Mouse (Mus musculus) left cerebral cortex, postnatal 10 days (tissue): ENCODE data around the gene Apc2. TPM values are rescaled to one million over a fixed set of nuclear protein-coding genes. Genes with fewer than 3 reads are reported as not detected.
A peak's percentile ranks its signal among the peaks of the same experiment; 100 is the strongest.
"Not testable (repeated sequence)": the region's sequence is repeated elsewhere in the genome, so short reads cannot be mapped to it uniquely, and the experiment has no call there.

Experiments used
- DNase-seq, 2 experiments: peaks; one replicate each; pipeline ENCODE4 v3.0.0; 2021 to 2022; ENCODE audit warnings: low spot score in 2 of 2, mixed read lengths in 1 of 2; ENCODE audit errors: extremely low spot score in 1 of 2
- intact Hi-C: fragments of 180-260 bp; cut with DNase I; formaldehyde crosslinking; loops from one replicate; pipeline ENCODE4 v1.15.1; 2025
- total RNA-seq, 2 experiments: library from RNA; stranded (reverse); gene quantifications; 2 replicates each; pipeline ENCODE4 v1.2.3; 2021

Gene Apc2
- total RNA-seq, 2 experiments from 2014 or later = 175 to 194 TPM

DNA sequence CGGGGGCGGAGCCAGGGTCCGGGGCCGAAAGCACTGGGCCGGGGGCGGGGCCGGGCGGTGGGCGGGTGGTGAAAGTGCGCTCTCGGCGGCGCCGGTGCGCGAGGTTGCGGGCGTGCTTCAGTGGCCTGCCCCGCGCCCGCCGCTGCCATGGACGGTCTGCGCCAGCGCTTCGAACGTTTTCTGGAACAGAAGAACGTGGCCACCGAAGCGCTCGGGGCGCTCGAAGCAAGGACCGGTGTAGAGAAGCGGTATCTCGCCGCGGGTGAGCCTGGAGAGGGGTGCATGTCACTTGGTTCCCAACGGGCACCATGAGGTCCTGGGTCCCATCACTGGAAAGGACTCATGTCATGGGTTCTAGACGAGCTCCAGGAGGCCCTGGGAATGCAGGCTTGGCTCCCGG is 34.3 kb downstream of the Apc2 start:
- intact Hi-C loops = no loop called here

GRCm38 (mm10) chr10:80330888-80331287 is 35.1 kb downstream of the Apc2 start:
- no peak for DNase-seq
- intact Hi-C loops = no loop called here

More for the DNA sequence above, 34.3 kb downstream of the Apc2 start:
- no peak for DNase-seq

- intact Hi-C loops = no loop called here
- DNase-seq = no peak
Observed at GRCm38 (mm10) chr10:80331636-80332524, 36.1 kb downstream of the Apc2 start.

- intact Hi-C loops = no loop called here
- no peak for DNase-seq
Observed at GRCm38 (mm10) chr10:80332525-80332989, 36.8 kb downstream of the Apc2 start.

DNA sequence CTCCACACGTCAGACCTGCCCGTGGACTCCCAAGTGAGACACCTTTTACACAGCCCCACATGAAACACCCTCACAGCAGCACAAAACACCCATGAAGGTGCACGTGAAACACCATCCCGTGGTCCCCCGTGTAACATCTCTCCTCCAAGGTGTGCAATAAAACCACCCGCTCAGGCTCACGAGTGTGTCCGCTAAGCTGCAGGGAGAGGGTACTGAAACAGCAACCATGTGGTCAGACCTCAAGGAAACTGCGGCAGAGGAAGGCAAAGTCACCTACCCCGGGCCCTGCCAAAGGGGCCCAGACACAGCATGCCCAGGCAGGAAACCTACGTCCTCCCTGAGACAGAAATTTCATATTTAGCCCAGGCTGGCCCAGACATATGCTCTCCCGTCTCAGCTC is 40.5 kb downstream of the Apc2 start:
- intact Hi-C loops = no loop called here
- DNase-seq = no peak

- intact Hi-C loops = loop anchor here (2.0 to 10.0 kb wide), 2 partner anchors 35 to 165 kb away; no protein-coding TSS in a partner anchor
- DNase-seq = peak; percentile 74 to 86
Observed at GRCm38 (mm10) chr10:80339941-80340750, 44.4 kb downstream of the Apc2 start.

DNA sequence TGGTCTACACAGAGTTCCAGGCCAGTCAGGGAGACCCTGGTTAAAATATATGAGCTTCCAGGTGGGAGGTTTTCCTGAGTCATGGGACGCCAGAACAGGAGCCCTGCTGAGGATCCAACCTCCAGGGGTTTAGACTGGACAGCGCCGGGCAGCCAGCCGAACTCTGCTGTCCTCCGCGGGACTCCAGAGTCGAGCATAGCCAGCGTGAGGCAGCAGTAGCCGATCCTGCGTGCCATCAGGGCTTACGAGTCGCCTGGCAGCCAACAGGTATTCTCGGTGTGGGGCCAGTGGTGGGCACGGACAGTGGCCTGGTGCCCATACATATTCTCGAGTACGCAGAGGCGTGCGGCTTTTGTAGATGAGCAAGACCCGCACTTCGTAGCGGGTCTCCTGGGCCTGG is 45.2 kb downstream of the Apc2 start:
- intact Hi-C loops = loop anchor here (2.0 to 10.0 kb wide), 2 partner anchors 34 to 164 kb away; no protein-coding TSS in a partner anchor
- no peak for DNase-seq

GRCm38 (mm10) chr10:80341491-80342304 is 45.9 kb downstream of the Apc2 start:
- intact Hi-C loops = loop anchor here (2.0 to 10.0 kb wide), 2 partner anchors 33 to 163 kb away; no protein-coding TSS in a partner anchor
- DNase-seq = peak in 1 of 2 experiments; percentile 51

GRCm38 (mm10) chr10:80342305-80342748 is 46.5 kb downstream of the Apc2 start:
- intact Hi-C loops = loop anchor here (10.0 kb wide), 1 partner anchor 162 kb away; no protein-coding TSS in a partner anchor
- no peak for DNase-seq

DNA sequence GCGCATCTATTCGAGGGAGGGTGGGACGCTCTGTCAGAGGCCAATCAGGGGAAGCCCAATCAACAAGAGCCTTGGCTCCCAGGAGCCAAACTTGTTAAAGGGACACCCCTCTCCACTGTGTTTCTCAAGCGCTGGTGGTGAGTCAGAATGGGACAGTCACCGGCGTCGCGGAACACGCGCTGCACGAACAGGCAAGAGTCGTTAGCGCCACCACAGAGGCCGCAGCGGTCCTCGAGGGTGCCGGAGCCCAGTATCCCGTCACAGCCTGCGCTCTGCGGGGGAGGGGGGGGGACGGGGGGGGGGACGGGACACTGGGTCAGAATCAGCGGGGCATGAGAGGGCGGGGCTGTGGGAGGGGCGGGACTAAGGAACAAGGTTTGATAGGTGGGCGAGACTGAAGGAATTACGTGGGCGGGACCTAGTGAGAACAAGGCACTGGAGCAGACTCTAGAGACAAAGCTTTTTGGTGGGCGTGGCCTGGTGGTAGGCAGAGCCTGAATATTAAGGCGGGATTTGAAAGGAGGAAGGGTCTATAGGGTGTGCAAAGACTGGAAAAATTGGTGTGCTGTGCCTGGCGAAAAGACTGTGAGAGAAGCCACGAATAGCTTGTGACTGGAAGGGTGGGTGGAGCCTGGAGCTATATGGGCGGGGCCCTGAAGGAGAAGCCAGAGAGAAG is 47.1 kb downstream of the Apc2 start:
- intact Hi-C loops = loop anchor here (10.0 kb wide), 1 partner anchor 162 kb away; no protein-coding TSS in a partner anchor
- DNase-seq = peak in 1 of 2 experiments; percentile 53

DNA sequence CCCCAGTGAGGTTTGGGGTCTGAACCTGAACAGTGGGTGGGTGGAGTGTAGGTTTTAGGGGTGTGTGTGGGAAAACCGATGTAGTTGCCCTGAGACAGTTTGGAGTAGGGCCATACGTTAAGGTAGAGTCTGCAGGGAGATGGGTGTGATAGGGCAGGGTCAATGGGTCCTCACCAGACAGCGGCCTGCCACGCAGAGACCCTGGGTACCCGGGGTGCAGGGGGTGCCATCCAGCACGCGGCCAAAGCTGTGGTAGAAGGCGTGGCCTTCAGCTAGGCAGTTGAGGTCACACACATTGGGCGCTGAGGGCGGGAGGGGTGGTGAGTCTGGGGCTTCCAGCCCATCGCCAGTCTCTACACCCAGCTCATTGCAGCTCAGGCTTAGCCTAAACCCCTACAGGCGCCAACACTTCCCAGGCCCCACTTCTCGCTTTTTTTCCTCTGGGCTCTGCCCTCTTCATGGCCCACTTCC is 47.7 kb downstream of the Apc2 start:
- no peak for DNase-seq
- intact Hi-C loops = loop anchor here (10.0 kb wide), 1 partner anchor 161 kb away; no protein-coding TSS in a partner anchor

GRCm38 (mm10) chr10:80344131-80344661 is 48.4 kb downstream of the Apc2 start:
- DNase-seq = no peak
- intact Hi-C loops = loop anchor here (10.0 kb wide), 1 partner anchor 161 kb away; no protein-coding TSS in a partner anchor

DNA sequence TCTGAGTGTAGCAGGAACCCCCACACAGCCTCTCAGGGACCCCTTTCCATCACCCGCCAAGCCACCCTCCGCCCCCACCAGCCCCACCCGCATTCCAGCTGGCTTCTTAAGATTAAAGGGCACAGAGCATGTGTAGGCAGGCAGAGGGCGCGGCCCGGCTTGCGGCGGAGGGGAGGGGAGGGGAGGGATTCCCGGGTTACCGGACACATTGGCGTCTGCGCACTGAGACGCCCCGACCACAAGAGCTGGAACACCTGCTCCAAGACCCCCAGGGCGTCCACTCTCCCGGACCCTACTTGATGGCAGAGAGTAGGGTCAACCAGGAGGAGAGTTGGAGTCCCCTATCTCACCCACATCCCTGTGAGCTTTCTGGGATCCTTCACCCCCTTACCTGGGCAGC is 49.3 kb downstream of the Apc2 start:
- no peak for DNase-seq
- intact Hi-C loops = loop anchor here (10.0 kb wide), 1 partner anchor 160 kb away; no protein-coding TSS in a partner anchor

- intact Hi-C loops = loop anchor here (10.0 kb wide), 1 partner anchor 159 kb away; no protein-coding TSS in a partner anchor
- DNase-seq = not testable (repeated sequence)
Observed at GRCm38 (mm10) chr10:80345929-80346328, 50.2 kb downstream of the Apc2 start.

GRCm38 (mm10) chr10:80347514-80347967 is 51.8 kb downstream of the Apc2 start:
- DNase-seq = peak in 1 of 2 experiments; percentile 39
- intact Hi-C loops = loop anchor here (10.0 kb wide), 1 partner anchor 157 kb away; no protein-coding TSS in a partner anchor

- intact Hi-C loops = loop anchor here (10.0 kb wide), 1 partner anchor 156 kb away; no protein-coding TSS in a partner anchor
- DNase-seq = peak in 1 of 2 experiments; percentile 67
Observed at GRCm38 (mm10) chr10:80348244-80348781, 52.5 kb downstream of the Apc2 start, which contains the start of gene Adamtsl5. Gene Adamtsl5, minus strand, starts transcription at chr10:80348412.
